10 mouse cellular contexts compared by ENCODE assay signal in the genomic region with DNA sequence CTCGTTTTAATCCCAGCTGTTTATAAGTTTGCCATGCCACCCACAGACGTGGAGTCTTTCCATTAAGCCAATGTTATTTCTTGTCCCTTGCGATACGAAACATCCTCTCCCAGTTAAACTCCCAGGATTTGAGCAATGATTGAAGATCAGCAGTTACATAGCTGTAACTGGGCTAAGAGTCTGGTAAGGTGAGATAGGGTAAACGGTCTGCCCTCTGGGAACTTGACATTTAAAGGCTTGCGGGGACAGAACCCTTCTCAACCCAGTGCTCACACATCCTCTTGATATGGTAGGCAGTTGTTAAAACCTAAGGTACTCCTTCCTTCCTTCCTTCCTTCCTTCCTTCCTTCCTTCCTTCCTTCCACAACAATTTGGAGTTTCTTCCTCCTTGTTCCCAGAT.
A peak's percentile ranks its signal among the peaks of the same experiment; 100 is the strongest.
DNase-seq lines count a peak whose midpoint lies in the region; ATAC-seq and TF ChIP-seq lines count a peak whose summit lies in the region.
"Had no signal": no experiment of that assay in that cellular context is flagged by ENCODE, and none has a peak within 500 bp of the region (broad histone marks: within the 10 kb centered on the region; RNA-seq: fewer than 3 reads in every experiment).

No protein-coding gene starts in this region.

- H3K4me3 ChIP-seq in heart, embryonic 11.5 days (ENCODE audit: low read depth, low read length): peak overlapping the region; percentile 80; the same call in 1 of the 2 replicates
- H3K4me3 ChIP-seq in forebrain, embryonic 15.5 days: peak overlapping the region; percentile 68
- no peak overlapping the region for H3K4me3 ChIP-seq in liver, embryonic 14.5 days (ENCODE audit: insufficient read depth in 1 of 2, low read depth in 2 of 2, low read length in 2 of 2)
- H3K4me3 ChIP-seq: erythroblast, embryonic 14.5 days had no signal

- H3K9me3 ChIP-seq in heart, embryonic 11.5 days (replicated peaks; ENCODE audit: control insufficient read depth, low read length): no peaks in the 10 kb centered on the region
- no peaks in the 10 kb centered on the region for H3K9me3 ChIP-seq in forebrain, embryonic 15.5 days
- H3K9me3 ChIP-seq in liver, embryonic 14.5 days (ENCODE audit: control insufficient read depth, low read length): no peaks in the 10 kb centered on the region

- no peak for ATAC-seq in heart, embryonic 11.5 days (replicated peaks; ENCODE audit: insufficient number of reproducible peaks, low FRiP score, low TSS enrichment)
- no peak for ATAC-seq in forebrain, embryonic 15.5 days (replicated peaks)
- no peak for ATAC-seq in liver, embryonic 14.5 days (ENCODE audit: insufficient read depth)

- peaks cover 34% of the 10 kb centered on the region for H3K4me1 ChIP-seq in heart, embryonic 11.5 days (ENCODE audit: control insufficient read depth, insufficient read depth, low read length)
- H3K4me1 ChIP-seq in forebrain, embryonic 15.5 days: peaks cover 29% of the 10 kb centered on the region
- H3K4me1 ChIP-seq in liver, embryonic 14.5 days (replicated peaks; ENCODE audit: control insufficient read depth in 2 of 2, insufficient read depth in 2 of 2, low read length in 1 of 2): peaks cover 12 to 29% of the 10 kb centered on the region in 2 experiments; a peak in 3 of 4 replicates

- H3K9ac ChIP-seq in heart, embryonic 11.5 days (ENCODE audit: low read depth, low read length): 0 out of 2 replicates have a peak overlapping the region, but pooled peaks have one; percentile 6
- no peak overlapping the region for H3K9ac ChIP-seq in forebrain, embryonic 15.5 days (replicated peaks)
- no peak overlapping the region for H3K9ac ChIP-seq in liver, embryonic 14.5 days (replicated peaks)

- H3K27ac ChIP-seq in heart, embryonic 11.5 days (ENCODE audit: low read depth, low read length): no peak overlapping the region
- no peak overlapping the region for H3K27ac ChIP-seq in forebrain, embryonic 15.5 days (replicated peaks)
- no peak overlapping the region for H3K27ac ChIP-seq in liver, embryonic 14.5 days

- peak; percentile 55 for TF ChIP-seq EP300 in liver, embryonic 14.5 days (IDR thresholded peaks at IDR 0.05; ENCODE audit: low read depth)

- H3K4me2 ChIP-seq in heart, embryonic 11.5 days: peak overlapping the region; percentile 79
- peak overlapping the region; percentile 100 for H3K4me2 ChIP-seq in forebrain, embryonic 15.5 days (replicated peaks)
- no peak overlapping the region for H3K4me2 ChIP-seq in liver, embryonic 14.5 days (ENCODE audit: low read depth)

- no peaks in the 10 kb centered on the region for H3K27me3 ChIP-seq in heart, embryonic 11.5 days (ENCODE audit: control insufficient read depth, insufficient read depth, low read length)
- no peaks in the 10 kb centered on the region for H3K27me3 ChIP-seq in forebrain, embryonic 15.5 days
- H3K27me3 ChIP-seq in liver, embryonic 14.5 days (ENCODE audit: control insufficient read depth, insufficient read depth, low read length): peaks cover 38% of the 10 kb centered on the region

- H3K36me3 ChIP-seq in heart, embryonic 11.5 days (ENCODE audit: control insufficient read depth, insufficient read depth, low read length): no peaks in the 10 kb centered on the region
- no peaks in the 10 kb centered on the region for H3K36me3 ChIP-seq in forebrain, embryonic 15.5 days
- no peaks in the 10 kb centered on the region for H3K36me3 ChIP-seq in liver, embryonic 14.5 days (replicated peaks; ENCODE audit: control insufficient read depth, insufficient read depth, low read depth)

- 32% methylated on average over 6 of the region's 6 CpGs for WGBS in heart, embryonic 11.5 days (ENCODE audit: insufficient replicate concordance)
- WGBS in forebrain, embryonic 15.5 days: 65% methylated on average over 6 of the region's 6 CpGs
- WGBS in liver, embryonic 14.5 days (ENCODE audit: insufficient replicate concordance): 22% methylated on average over 6 of the region's 6 CpGs

- no peak for TF ChIP-seq CTCF in liver, embryonic 14.5 days (IDR thresholded peaks at IDR 0.05; ENCODE audit: low read depth)

- DNase-seq in heart, adult 18-20 months: no peak
- DNase-seq in 3T3-L1 (ENCODE audit: low read depth, low spot score): peak; percentile 15
- no peak for DNase-seq in liver, embryonic 14.5 days (ENCODE audit: low read depth in 3 of 3, low spot score in 3 of 3)
- no peak for DNase-seq in embryo, embryonic 10.5 days (ENCODE audit: low spot score)
- DNase-seq in thymus, postnatal 36 days: no peak
- no peak for DNase-seq in adipocyte (ENCODE audit: low spot score)
- DNase-seq: adrenal gland, adult 2 months had no signal

Comparison
In these comparisons a context has a peak if more than half of its experiments do, and no peak if none do; other contexts are left out.
1. H3K4me3 ChIP-seq: peak in heart, embryonic 11.5 days (single experiment) and forebrain, embryonic 15.5 days (single experiment); none in liver, embryonic 14.5 days (0 of 2).